ENCODE assay signal across 9 mouse cellular contexts in the genomic region with DNA sequence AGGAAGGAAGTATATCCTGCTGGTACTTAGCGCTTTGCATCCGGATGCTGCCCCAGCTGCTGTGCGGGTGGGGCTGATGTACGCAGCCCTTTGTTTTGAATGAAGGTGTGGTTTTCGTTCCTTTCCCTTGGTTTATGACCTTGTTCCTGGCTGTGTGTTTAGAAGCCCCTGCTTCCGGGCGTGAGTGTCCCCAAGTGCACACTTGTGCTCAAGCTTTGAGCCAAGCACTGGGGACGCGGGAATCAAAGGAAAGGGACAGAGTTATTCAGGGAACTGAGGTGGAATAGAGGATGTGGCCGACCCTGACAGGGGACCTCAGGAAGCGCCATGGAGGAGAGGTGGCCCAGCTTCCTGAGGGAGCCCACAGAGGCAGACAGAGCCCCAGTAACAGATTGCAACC. TPM values are rescaled to one million over a fixed set of nuclear protein-coding genes. Genes with fewer than 3 reads are reported as not detected.
DNase-seq lines count a peak whose midpoint lies in the region; ATAC-seq and TF ChIP-seq lines count a peak whose summit lies in the region.
"Had no signal": no experiment of that assay in that cellular context is flagged by ENCODE, and none has a peak within 500 bp of the region (broad histone marks: within the 10 kb centered on the region; RNA-seq: fewer than 3 reads in every experiment).

No protein-coding gene starts in this region.

- intact Hi-C loops in heart, postnatal 10 days (cut with DNase I) = no loop called here

- no peak overlapping the region for H3K4me3 ChIP-seq in liver, adult 2 months (ENCODE audit: insufficient read depth, low read depth, low read length)
- no peak overlapping the region for H3K4me3 ChIP-seq in lung, embryonic 15.5 days
- H3K4me3 ChIP-seq: midbrain, embryonic 12.5 days had no signal

- H3K79me2 ChIP-seq in liver, adult 2 months (ENCODE audit: control insufficient read depth, insufficient read depth, low read length) = no peaks in the 10 kb centered on the region

- no peak for TF ChIP-seq POLR2A in liver, adult 2 months (IDR thresholded peaks at IDR 0.05; ENCODE audit: extremely low read depth, insufficient read depth, low read length)

- no peaks in the 10 kb centered on the region for H3K9me3 ChIP-seq in lung, embryonic 15.5 days
- H3K9me3 ChIP-seq: midbrain, embryonic 12.5 days had no signal

- H3K36me3 ChIP-seq in liver, adult 2 months (ENCODE audit: control insufficient read depth, insufficient read depth, low read length) = no peaks in the 10 kb centered on the region
- no peaks in the 10 kb centered on the region for H3K36me3 ChIP-seq in lung, embryonic 15.5 days

- H3K27ac ChIP-seq in liver, adult 2 months (replicated peaks; ENCODE audit: insufficient read depth, low read depth, low read length) = 0 out of 2 replicates have a peak overlapping the region, but pooled peaks have one; percentile 7
- H3K27ac ChIP-seq in lung, embryonic 15.5 days = peak overlapping the region; percentile 69
- H3K27ac ChIP-seq: midbrain, embryonic 12.5 days had no signal

- H3K27me3 ChIP-seq in liver, adult 2 months (ENCODE audit: control insufficient read depth, insufficient read depth, low read length) = no peaks in the 10 kb centered on the region
- H3K27me3 ChIP-seq in lung, embryonic 15.5 days = no peaks in the 10 kb centered on the region
- H3K27me3 ChIP-seq: midbrain, embryonic 12.5 days had no signal

- no peak for TF ChIP-seq CTCF in liver, adult 2 months (IDR thresholded peaks at IDR 0.05; ENCODE audit: low read depth, low read length)

- WGBS in liver, adult 2 months = 79% methylated on average over 11 of the region's 11 CpGs
- 76% methylated on average over 11 of the region's 11 CpGs for WGBS in lung, embryonic 15.5 days

- H3K9ac ChIP-seq in liver, adult 2 months (ENCODE audit: low read depth, low read length) = no peak overlapping the region
- no peak overlapping the region for H3K9ac ChIP-seq in lung, embryonic 15.5 days
- H3K9ac ChIP-seq: midbrain, embryonic 12.5 days had no signal

- peak; percentile 46; the same call in 1 of the 2 replicates for ATAC-seq in lung, embryonic 15.5 days (ENCODE audit: borderline replicate concordance, extremely low read depth, low FRiP score, low TSS enrichment)

- H3K4me2 ChIP-seq in lung, embryonic 15.5 days = no peak overlapping the region
- H3K4me2 ChIP-seq: midbrain, embryonic 12.5 days had no signal

- no peaks in the 10 kb centered on the region for H3K4me1 ChIP-seq in liver, adult 2 months (ENCODE audit: control insufficient read depth, insufficient read depth, low read length)
- no peaks in the 10 kb centered on the region for H3K4me1 ChIP-seq in lung, embryonic 15.5 days
- H3K4me1 ChIP-seq: midbrain, embryonic 12.5 days had no signal

- DNase-seq in liver, adult 2 months (ENCODE audit: extremely low read depth, low read depth, low spot score) = no peak
- DNase-seq in liver = no peak
- peak; percentile 17 to 31 for DNase-seq in heart, postnatal 10 days
- DNase-seq in cerebellum, adult 8-10 months = no peak
- no peak for DNase-seq in urinary bladder, postnatal 4 days (ENCODE audit: low spot score in 2 of 2)
- no peak for DNase-seq in testis, postnatal 14 days (ENCODE audit: low spot score)
- DNase-seq: gastrocnemius, postnatal 25 days had no signal

RNA-seq across cellular contexts. Expression of gene Atp6v0a2, which starts 13.7 kb away (rescaled TPM):
- total RNA-seq in liver, adult 2 months (2014; rRNA removed) = 10.8 and 11.7 TPM in 2 replicates
- 16.4 and 18.0 TPM in 2 replicates for polyA plus RNA-seq in liver, adult 2 months (2012; rRNA removed)
- total RNA-seq in heart, postnatal 10 days (2021) = 10 to 100 TPM; 34.5 to 35.9 TPM
- polyA plus RNA-seq in lung, embryonic 15.5 days (2015; fragmentation: Nextera tagmentation; extraction: Ambion mirVana) = 38.6 and 45.1 TPM in 2 replicates

RNA-seq across cellular contexts. Expression of gene Gtf2h3, which starts 35.8 kb away (rescaled TPM):
- 11.9 and 12.2 TPM in 2 replicates for total RNA-seq in liver, adult 2 months (2014; rRNA removed)
- polyA plus RNA-seq in liver, adult 2 months (2012; rRNA removed) = 21.2 and 23.9 TPM in 2 replicates
- 10 to 100 TPM; 19.0 to 23.5 TPM for total RNA-seq in heart, postnatal 10 days (2021)
- polyA plus RNA-seq in lung, embryonic 15.5 days (2015; fragmentation: Nextera tagmentation; extraction: Ambion mirVana) = 56.8 and 57.5 TPM in 2 replicates

RNA-seq across cellular contexts. Expression of gene Eif2b1, which starts 35.8 kb away (rescaled TPM):
- 10.5 and 13.0 TPM in 2 replicates for total RNA-seq in liver, adult 2 months (2014; rRNA removed)
- 12.0 and 13.2 TPM in 2 replicates for polyA plus RNA-seq in liver, adult 2 months (2012; rRNA removed)
- 10 to 100 TPM; 39.8 to 43.6 TPM for total RNA-seq in heart, postnatal 10 days (2021)
- polyA plus RNA-seq in lung, embryonic 15.5 days (2015; fragmentation: Nextera tagmentation; extraction: Ambion mirVana) = 70.1 and 76.6 TPM in 2 replicates

Comparison
In these comparisons a context has a peak if more than half of its experiments do, and no peak if none do; other contexts are left out.
1. DNase-seq: peak in heart, postnatal 10 days (2 of 2); none in liver, adult 2 months (single experiment), liver (single experiment), cerebellum, adult 8-10 months (single experiment), urinary bladder, postnatal 4 days (0 of 2) and testis, postnatal 14 days (single experiment).